In the genomic region with DNA sequence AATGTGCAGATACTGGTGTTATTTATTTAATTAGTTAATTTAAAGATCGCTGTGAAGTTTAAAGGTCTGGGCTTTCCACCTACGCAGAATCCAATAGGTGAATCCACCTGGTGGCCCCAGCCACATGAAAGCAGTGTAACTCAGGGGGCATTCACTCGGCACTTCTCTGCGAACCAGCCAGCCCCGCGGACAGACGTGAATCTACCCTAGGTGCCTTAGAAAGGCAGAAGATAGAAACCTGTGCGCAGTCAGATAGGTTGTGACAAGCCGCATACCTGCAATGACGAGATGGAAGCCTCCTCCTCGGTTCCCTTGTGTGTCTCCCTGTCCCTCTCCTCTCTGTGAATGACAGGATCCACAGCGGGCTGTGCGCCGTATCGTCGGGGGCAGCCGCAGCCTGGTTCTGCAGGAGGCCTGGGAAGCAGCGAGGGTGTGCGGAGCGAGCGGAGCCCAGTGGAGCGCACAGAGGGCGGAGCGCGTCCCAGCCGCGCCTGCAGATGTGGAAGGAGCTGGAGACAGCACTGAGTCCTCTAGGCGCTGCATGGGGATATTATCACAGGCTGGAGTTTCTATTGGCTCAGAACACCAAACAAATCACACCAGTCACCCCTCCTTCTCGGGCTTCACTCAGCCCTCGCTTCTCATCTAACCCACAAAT, we compare ENCODE assay signal across 8 mouse cellular contexts. TPM values are rescaled to one million over a fixed set of nuclear protein-coding genes. Genes with fewer than 3 reads are reported as not detected.
DNase-seq lines count a peak whose midpoint lies in the region; ATAC-seq and TF ChIP-seq lines count a peak whose summit lies in the region.
"Had no signal": no experiment of that assay in that cellular context is flagged by ENCODE, and none has a peak within 500 bp of the region (broad histone marks: within the 10 kb centered on the region; RNA-seq: fewer than 3 reads in every experiment).

TSS of gene Grem2 (minus strand) at position 522 of the 658 bp plus-strand sequence.

- no peaks in the 10 kb centered on the region for H3K36me3 ChIP-seq in intestine, postnatal 0 days (ENCODE audit: control insufficient read depth, insufficient read depth)
- no peaks in the 10 kb centered on the region for H3K36me3 ChIP-seq in liver, embryonic 12.5 days

- no peak within 1 kb of the TSS for H3K27ac ChIP-seq in intestine, postnatal 0 days (ENCODE audit: low read depth, low read length)
- no peak within 1 kb of the TSS for H3K27ac ChIP-seq in liver, embryonic 12.5 days
- H3K27ac ChIP-seq: heart, adult 2 months had no signal

- 3% methylated on average over 30 of the region's 30 CpGs for WGBS in intestine, postnatal 0 days
- WGBS in liver, embryonic 12.5 days (ENCODE audit: insufficient replicate concordance), result 8% methylated on average over 30 of the region's 30 CpGs

- ATAC-seq in intestine, postnatal 0 days, result no peak
- ATAC-seq in liver, embryonic 12.5 days, result peak; percentile 60; the same call in 1 of the 2 replicates

- H3K4me2 ChIP-seq in intestine, postnatal 0 days (replicated peaks; ENCODE audit: low read depth), result peak within 1 kb of the TSS; percentile 48
- peak within 1 kb of the TSS; percentile 51 for H3K4me2 ChIP-seq in liver, embryonic 12.5 days

- H3K9ac ChIP-seq in intestine, postnatal 0 days (ENCODE audit: low read depth, low read length), result no peak within 1 kb of the TSS
- H3K9ac ChIP-seq in liver, embryonic 12.5 days, result no peak within 1 kb of the TSS

- DNase-seq in ZHBTc4 (ENCODE audit: low read depth, low spot score), result peak; percentile 77
- peak; percentile 80 for DNase-seq in brain, embryonic 14.5 days (ENCODE audit: low read depth)
- DNase-seq in frontal cortex, adult 2 months (ENCODE audit: extremely low spot score in 1 of 2, low spot score in 1 of 2), result peak; percentile 36 to 80
- DNase-seq in neural tube, embryonic 10.5 days (ENCODE audit: extremely low spot score, low spot score), result peak; percentile 68
- DNase-seq in urinary bladder, adult 2 months (ENCODE audit: low spot score), result no peak

- no peak for TF ChIP-seq CTCF in brain, embryonic 14.5 days (IDR thresholded peaks at IDR 0.05; ENCODE audit: borderline replicate concordance, extremely low read depth, insufficient read depth, insufficient read length)
- TF ChIP-seq CTCF in intestine, postnatal 0 days (IDR thresholded peaks at IDR 0.05; ENCODE audit: low read depth), result no peak

- H3K4me1 ChIP-seq in intestine, postnatal 0 days (replicated peaks; ENCODE audit: control insufficient read depth, insufficient read depth, low read length), result no peaks in the 10 kb centered on the region
- no peaks in the 10 kb centered on the region for H3K4me1 ChIP-seq in liver, embryonic 12.5 days

- no peaks in the 10 kb centered on the region for H3K9me3 ChIP-seq in intestine, postnatal 0 days (ENCODE audit: control insufficient read depth)
- no peaks in the 10 kb centered on the region for H3K9me3 ChIP-seq in liver, embryonic 12.5 days (replicated peaks)

- peak within 1 kb of the TSS; percentile 27 for H3K4me3 ChIP-seq in intestine, postnatal 0 days (ENCODE audit: low read depth, low read length)
- peak within 1 kb of the TSS; percentile 15; the same call in 1 of the 2 replicates for H3K4me3 ChIP-seq in liver, embryonic 12.5 days
- H3K4me3 ChIP-seq: heart, adult 2 months had no signal

- no peaks in the 10 kb centered on the region for H3K27me3 ChIP-seq in intestine, postnatal 0 days (replicated peaks; ENCODE audit: control insufficient read depth, insufficient read depth, low read length)
- peaks cover 12% of the 10 kb centered on the region; the same call in 1 of the 2 replicates for H3K27me3 ChIP-seq in liver, embryonic 12.5 days (replicated peaks)

- peak; percentile 22; the same call in 1 of the 2 replicates for TF ChIP-seq POLR2A in brain, embryonic 14.5 days (IDR thresholded peaks at IDR 0.05; ENCODE audit: borderline replicate concordance, extremely low read depth, insufficient read depth, insufficient read length, poor library complexity, severe bottlenecking)

RNA-seq across cellular contexts. Expression of gene Grem2, which starts in this region (rescaled TPM):
- polyA plus RNA-seq in brain, embryonic 14.5 days (2012; rRNA removed), result 2.1 and 4.4 TPM in 2 replicates
- polyA plus RNA-seq in frontal cortex, adult 2 months (2012; rRNA removed), result 8.7 and 13.2 TPM in 2 replicates
- polyA plus RNA-seq in intestine, postnatal 0 days (2015; fragmentation: Nextera tagmentation; extraction: Ambion mirVana), result 2.1 and 2.3 TPM in 2 replicates
- polyA plus RNA-seq in liver, embryonic 12.5 days (2016; fragmentation: Nextera tagmentation; extraction: Ambion mirVana), result 0.04 and 0.17 TPM in 2 replicates
- polyA plus RNA-seq in urinary bladder, adult 2 months (2012; rRNA removed), result 17.1 and 18.9 TPM in 2 replicates

Comparison
In these comparisons a context has a peak if more than half of its experiments do, and no peak if none do; other contexts are left out.
1. Peak in ATAC-seq, H3K4me3 ChIP-seq and H3K4me2 ChIP-seq in liver, embryonic 12.5 days; RNA of the gene not detected or under 1 TPM.